Mouse (Mus musculus): ENCODE measurements around the gene Mast4.
A peak's percentile ranks its signal among the peaks of the same experiment; 100 is the strongest.

Mast4 gene

DNA sequence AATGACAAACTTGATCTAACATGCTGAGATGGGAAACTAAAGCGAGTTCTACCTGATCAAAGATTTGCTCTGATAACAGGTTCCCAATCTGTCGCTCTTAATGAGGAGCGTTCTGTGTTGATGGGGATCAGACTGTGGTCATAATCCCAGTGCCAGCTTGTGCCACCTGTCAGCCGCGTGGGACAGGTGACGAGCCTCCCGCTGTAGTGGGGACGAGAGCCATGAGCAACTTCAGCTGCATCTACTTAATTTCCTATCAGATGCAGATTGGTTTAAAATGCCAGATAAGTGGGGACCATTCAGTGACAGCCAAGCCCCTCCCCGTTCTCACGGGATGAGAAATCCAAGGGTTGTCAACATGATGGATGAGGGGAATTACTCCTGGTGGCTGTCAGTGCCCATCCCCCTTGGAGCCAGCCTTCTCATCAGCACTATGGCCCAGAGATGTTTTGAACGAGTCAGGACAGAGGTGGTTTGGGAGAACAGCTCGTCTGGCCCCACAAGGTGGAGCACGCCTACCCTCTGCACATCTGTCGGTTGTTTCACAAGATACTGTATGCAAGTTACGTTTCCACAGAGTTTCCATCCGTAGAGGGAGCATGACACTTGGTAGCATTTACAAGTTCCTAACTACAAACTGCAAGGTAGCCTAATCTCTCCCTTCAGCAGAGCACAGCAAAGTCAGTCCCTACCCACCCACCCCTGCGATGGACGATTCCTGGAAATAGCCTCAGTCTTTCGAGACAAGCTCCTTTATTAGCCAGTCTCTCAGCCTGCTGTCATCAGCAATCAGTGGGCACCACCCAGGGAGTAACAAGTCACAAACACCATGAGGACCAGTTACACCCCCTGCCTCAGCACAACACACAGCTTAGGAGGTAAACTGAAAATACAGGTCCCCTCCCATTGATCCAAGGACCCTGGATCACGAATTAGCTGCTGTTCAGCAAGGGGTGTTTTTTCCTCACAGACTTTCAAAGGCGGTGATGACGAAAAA, 212.2 kb downstream of the Mast4 start:
- DNase-seq (ENCODE audit: extremely low spot score, low spot score): peak; percentile 35

DNA sequence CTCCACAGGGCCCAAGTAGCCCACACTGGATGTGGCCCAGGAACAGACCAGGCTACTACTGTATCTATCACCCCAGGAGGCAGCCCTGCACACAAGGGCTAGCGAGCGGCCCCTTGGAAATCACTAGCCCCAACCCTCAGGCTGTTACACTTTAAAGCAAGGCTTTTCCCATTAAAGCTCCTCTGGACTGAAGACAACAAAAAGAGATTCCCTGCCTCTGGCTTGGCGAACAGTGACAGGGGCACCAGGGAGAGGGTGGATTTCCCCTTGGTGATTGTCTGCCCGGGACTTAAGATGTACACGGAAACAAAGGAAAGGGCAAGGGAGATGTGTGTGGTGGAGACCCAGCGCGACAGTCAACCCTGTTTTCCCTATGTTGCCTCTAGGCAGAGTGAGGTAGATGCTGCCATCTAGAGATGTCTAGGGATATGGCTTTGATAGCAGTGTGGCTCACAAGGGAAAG, 213.6 kb downstream of the Mast4 start:
- peak; percentile 54 for DNase-seq (ENCODE audit: extremely low spot score, low spot score)

DNA sequence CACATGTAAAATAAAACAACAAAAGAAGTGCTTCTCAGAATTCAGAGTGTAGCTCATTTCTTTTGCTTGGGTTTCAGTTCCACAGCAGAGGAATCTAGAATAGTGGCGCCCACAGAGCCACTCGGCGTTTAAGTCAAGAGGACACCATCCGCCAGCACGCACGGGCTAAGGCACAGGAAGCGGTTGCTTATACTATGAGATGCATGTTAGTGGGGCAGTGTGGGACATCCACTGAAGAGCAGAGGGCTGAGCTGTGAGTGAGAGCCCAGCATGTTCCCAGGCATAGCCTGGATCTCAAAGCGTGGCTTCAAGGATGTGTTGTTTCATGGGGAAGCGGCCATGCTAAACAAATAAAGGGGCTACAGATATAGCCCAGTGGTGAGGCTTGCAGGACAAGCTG, 214.6 kb downstream of the Mast4 start:
- no peak for DNase-seq (ENCODE audit: extremely low spot score, low spot score)

DNA sequence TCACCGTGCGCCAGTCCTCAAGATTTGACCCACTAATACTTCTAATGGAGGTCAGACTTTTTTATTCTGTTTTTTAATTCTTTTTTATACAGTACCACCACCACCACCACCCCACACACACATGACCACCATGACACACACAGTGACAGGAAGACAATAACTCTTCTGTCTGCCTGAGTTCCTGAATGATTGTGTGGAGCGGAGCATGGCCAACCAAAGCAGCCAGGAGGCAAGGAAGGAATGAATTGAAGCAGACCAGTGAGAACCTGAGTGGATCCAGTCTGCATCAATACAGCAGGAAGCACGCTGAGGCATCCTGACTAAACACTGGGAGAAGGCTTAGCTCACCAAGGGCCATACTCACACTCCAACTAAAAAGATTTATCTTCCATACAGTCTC, 219.2 kb downstream of the Mast4 start:
- no peak for DNase-seq (ENCODE audit: extremely low spot score, low spot score)

DNA sequence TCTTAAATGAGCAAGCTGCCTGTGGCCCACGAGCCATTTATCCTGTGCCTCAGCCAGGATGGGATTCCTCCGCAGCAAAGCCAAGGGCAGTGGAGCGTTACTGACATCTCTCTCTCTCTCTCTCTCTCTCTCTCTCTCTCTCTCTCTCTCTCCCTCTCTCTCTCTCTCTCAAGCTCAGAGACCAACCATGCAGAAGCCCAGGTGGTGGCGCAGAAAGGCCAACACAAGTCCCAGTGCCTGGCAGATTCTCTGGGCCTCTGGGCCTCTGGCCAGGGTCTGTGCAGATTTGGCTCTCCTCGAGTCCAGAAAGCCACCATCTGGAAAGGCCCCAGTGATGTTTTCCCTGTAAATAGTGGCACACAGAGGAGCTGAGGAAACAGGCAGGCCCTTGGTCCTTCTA, 220.0 kb downstream of the Mast4 start:
- DNase-seq (ENCODE audit: extremely low spot score, low spot score): no peak

DNA sequence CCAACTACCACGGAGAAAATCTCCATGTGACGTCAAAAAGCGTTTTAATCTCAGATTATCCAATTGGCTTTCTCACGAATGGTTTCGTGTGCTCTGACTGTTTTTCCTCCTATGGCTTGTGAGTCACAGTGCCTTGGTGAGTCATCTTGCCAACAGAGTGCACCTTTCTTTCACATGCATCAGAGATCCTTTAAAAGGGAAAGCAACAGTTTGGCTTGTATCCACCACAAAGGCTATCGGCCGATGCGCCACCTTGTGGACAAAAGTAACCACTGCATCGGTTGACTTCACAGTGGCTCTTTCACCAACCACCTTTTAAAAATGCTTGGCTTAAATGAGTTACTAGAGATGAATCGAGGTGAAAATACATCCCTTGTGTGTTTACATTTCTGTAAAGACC, 224.4 kb downstream of the Mast4 start:
- DNase-seq (ENCODE audit: extremely low spot score, low spot score): peak; percentile 77

DNA sequence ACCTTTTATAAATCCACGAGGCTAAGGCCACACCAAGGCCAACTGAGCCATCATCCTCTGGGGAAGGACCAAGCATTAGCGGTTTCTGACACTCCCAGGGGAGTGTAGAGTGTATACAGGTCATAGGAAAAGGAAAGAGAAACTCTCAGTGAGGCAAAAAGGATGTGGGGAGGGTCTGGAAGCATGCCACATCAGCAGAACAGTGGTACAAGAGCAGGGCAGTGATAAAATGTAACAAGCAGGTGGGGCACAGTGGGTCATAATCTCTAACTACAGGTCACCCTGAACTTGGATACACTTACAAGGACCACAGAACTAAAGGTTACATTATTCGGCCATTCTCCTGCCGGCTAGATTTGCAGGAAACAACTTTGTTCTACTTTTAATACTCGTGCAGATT, 226.9 kb downstream of the Mast4 start:
- DNase-seq (ENCODE audit: extremely low spot score, low spot score): no peak

DNA sequence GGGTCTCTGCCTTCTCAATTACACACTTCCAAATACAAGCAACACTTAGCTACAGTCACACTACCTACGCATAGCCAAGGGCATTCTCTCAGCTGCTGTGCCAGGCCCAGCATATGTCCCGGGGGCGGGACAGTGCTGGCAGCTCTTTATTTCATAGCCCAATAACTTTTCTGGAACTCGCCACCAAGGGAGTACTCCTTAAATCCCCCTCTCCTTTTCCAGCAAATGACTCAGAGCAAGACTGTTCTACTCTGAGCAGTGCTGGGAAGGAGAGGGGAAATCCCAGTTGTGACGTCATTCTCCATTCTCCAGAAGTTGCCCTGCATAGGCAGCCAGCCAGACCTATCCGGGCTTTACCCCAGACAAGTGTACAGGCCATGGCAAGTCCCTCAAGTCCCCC, 231.7 kb downstream of the Mast4 start:
- no peak for DNase-seq (ENCODE audit: extremely low spot score, low spot score)

DNA sequence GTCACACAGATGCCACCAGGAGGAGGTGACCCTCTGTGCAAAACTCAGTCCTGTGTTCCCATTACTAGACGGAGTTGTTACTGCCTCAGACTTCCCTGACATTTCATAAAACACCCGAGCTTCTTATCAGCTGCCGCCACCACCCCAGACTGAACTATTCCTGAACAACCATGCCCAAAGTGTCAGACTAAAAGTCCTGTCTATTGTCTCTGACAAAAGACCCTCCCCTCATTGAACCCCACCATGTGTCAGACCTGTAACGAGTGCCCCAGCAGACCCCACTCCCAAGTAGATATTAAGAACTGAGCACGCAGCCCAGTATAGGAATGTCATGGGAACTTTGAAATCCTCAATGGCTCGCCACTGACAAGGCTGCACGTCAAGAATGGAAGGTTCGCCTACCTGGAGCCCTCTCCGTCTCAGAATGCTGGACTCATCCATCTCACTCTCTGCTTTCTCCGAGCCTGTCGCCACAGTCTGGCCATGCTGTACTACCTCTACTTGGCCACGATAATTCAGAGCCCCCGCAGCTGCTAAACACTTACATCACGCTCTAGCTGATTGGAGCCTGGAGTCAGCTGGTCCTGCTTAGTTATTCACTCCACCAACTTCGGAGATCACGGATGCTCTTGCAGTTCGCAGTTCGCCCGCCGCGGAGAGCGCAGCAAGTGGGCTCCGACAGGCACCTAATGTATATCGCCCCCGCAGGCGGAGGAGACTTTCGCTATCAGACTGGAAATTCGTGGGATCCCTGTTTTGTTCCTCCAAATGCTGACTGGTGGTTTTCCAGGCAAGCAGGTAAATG, 237.7 kb downstream of the Mast4 start:
- DNase-seq (ENCODE audit: extremely low spot score, low spot score): peak; percentile 74

DNA sequence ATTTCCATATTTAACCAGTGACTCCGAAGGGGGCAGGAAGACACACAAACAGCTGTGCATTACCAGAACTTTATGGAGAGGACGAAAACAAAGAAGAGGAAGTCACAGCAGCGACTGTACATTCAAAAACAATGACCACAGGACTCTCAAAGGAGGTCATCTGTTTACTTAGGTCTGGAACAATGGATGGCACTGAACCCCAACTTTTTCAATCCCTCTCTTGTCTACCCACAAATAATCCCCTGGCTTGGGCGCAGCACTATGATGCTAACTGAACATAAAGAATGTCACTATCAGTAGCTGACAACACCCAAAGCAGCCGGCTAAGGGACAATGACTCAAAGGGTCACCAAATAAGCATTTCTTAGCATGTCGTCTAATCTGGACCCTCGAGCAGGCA, 238.8 kb downstream of the Mast4 start:
- no peak for DNase-seq (ENCODE audit: extremely low spot score, low spot score)

DNA sequence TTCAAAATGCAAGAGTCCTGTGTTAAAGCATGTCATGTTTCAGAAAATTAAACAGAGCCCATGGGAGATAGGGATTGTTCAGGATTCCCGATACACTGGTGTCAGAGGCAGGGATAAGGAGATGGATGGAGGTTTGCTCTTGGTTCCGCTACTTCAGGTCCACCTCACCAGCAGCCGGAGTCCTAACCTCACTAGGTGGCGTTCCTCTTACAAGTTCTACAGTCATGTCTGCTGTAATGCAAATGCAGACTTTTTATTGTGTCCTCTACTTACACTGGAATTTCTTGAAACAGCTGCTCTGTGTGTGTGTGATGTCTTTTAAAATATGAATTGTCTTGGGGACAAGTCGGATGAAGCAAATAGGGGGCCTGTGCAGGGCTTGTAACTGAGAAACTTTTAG, 239.7 kb downstream of the Mast4 start:
- no peak for DNase-seq (ENCODE audit: extremely low spot score, low spot score)

DNA sequence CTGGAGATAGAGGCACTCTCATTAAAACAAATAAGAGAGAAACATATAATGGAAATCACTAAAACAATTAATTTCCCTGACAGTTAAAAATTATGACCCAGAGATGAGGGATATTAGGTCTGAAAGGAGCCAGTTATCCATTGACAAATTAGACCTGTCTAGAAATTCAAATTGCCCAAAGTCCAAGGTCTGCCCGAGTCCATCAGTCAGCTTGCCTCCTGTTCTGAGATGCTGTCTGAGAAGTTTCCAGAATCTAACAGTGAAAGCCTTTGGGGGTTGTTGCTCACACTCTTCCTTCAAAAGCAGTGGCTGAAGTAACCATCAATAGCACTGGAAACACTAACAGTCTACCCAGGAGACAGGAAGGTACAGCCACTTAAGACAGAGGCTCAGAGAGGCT, 240.6 kb downstream of the Mast4 start:
- DNase-seq (ENCODE audit: extremely low spot score, low spot score): no peak

DNA sequence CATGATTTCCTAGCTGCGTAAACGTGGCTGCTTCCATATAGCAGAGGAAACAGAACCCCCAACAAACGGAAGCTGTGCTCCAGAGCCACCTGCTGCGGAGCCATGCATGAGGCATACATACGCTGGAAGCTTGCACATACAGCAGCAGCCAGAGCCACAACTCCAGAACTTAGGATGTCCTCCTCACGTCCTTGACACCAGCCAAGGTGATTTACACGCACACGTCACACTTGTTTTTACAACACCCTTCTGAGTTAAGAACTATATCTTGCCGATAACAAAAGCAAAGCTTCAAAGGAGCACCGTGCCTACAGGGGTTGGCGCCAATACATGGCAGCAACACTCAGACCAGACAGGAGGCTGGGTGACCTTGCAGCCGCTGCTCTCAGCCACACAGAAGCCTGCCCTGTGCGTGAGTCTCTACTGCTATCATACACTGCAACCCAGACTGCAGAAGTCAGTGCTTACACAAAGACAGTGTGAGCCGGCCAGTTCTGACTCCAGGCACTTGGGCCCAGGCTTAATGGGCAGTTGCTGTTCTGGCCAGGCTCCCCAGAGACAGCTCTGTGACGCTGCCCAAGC, 248.7 kb downstream of the Mast4 start:
- DNase-seq (ENCODE audit: extremely low spot score, low spot score): no peak

DNA sequence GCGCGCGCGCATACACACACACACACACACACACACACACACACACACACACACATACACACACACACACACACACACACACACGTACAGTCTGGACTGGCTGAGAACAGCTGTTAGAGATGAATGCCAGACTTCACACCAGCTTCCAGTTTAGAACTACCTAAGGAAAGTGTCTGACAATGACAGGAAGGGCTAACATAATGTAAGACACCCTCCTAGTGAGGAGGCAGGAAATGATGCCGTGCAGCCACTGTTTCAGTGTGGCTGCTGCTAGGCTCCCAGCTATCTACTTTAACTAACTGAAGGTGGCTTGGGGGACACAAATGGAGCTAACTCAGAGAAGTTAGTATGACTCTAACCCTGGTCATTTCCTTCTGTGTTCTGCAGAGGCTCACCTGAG, 251.4 kb downstream of the Mast4 start:
- no peak for DNase-seq (ENCODE audit: extremely low spot score, low spot score)

DNA sequence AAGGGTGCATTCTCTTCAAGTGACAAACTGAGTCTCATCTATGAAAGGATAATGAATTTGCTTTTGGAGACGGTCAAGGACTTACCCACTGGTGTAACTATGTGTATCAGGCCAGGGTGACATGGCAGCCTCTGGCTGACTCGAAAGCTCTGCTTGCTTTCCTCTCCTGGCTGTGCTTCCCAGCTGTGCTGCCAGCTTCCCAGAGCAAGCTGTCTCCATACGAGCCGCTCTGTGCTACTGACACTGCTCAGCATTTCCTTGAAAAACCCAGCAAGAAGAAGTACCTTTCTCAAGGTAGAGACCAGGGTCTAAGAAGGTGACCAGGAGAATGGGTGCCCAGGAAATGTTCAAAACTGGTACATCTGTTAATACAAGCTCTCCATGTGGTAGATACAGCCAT, 254.5 kb downstream of the Mast4 start:
- no peak for DNase-seq (ENCODE audit: extremely low spot score, low spot score)

DNA sequence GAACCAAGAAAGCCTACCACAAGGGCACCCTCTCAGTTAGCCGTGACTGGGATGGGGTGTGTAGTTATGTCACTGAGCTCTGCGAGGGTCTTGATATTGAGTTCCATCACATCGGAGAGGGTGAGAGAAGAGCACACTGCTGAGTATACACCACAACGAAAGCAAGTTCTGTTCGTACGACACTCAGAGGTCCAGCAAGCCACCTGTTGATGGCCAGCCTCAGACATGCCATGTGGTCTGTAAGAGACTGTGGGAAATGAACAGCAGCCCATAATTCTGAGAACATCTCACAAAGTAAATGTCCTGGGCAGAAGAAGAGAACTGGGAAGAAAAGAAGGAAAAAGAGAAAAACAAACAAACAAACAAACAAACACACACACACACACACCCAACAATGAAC, 255.5 kb downstream of the Mast4 start:
- no peak for DNase-seq (ENCODE audit: extremely low spot score, low spot score)

DNA sequence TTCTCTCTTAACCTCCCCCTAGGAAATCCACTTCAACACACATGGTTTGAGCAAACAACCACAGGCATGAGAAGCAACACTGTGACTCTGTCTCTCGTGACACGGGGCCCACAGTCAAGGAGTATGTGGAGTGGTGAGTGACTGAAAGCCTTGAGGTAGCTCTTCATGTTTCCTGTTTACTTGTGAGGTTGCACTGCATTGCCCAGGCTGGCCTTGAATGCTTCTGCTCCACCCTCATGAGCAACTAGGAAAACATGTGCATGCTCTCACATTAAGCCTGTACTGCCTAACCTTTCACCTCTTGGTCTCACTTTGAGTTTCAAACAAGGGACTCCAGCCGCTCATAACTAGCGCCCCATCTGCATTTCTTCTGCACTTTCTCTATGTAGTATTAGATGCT, 260.8 kb downstream of the Mast4 start:
- no peak for DNase-seq (ENCODE audit: extremely low spot score, low spot score)

DNA sequence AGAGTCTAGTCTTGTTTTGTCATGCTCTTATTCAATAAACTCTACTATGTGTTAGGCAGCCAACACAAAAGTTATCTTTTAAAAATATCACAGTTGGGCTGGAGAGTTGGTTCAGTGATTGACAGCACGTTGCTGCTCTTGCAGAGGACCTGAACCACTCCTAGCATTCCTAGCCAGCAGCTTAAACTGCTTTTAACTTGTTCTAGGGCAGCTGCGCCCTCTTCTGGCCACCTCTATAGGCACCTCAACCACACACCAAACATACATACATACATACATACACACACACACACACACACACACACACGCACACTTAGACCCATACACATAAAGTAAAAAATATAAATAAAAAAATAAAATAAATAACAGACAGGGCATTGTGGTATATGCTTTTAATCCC, 262.5 kb downstream of the Mast4 start:
- DNase-seq (ENCODE audit: extremely low spot score, low spot score): no peak

DNA sequence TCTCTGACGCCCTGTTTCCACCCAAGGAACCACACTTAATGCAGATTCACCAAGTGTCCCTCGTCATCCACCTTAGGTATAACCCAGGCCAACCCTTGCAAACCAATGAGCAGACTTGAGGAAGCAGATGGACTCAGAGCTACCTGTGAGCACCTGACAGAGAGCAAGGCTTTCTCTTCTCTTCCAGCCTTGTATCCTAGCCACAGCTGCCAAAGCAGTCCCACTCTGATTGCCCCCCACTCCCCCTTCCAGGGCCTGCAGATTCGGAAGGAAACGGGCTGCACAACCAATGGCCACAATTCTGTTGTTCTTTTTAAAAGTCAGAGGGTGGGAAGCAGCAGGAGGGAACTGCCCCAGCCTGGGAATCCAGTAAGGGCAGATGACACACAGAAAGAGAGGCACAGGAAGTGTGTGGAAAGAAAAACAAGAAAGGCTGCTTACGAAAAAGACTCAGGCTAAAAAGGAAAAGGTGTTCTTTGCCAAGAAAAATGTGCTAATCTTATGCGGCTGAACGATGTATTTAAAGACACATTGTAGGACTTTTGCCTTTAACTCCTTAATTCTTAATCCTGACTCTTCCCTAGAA, 266.6 kb downstream of the Mast4 start:
- DNase-seq (ENCODE audit: extremely low spot score, low spot score): no peak

DNA sequence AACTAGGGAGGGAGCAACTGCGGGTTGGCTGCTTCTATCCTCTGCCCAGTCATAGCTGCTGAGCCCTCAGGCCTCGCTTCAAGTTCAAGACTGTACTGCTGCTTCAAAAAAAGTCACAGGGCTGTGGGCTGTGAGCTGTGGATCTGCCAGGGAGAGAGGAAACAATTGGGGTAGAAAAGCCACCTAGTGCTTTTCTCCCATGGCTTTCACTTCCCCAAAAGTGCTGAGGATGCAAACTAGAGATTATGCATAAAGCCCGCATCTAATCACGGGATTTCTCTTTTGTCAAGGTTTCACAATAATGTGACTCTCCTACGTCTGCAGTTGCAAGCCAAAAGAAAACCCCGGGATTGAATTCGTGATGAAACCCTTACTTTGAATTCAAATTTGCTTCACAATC, 268.9 kb downstream of the Mast4 start:
- no peak for DNase-seq (ENCODE audit: extremely low spot score, low spot score)

DNA sequence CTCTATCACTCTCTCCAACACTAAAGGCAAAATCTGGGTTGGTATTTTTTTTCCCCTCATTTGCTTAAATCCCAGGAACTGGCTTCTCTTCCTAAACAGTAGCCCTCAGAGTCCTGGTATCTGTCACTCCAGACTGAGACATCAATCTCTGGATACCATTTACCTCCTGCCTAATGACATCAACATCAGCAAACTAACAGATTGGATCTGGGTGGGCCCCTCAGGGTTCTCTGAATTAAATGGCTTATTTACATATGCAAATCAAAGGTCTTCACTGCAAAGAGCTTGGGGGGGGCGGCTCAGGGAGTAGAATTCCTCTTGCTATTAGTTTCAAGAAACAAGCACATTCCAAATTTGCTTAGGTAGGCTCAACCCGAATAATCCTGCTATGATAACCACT, 272.6 kb downstream of the Mast4 start:
- no peak for DNase-seq (ENCODE audit: extremely low spot score, low spot score)

Data from neural tube, embryonic 10.5 days (tissue).